Mouse (Mus musculus) heart, embryonic 15.5 days (tissue): ENCODE data around the gene Cyth3. TPM values are rescaled to one million over a fixed set of nuclear protein-coding genes. Genes with fewer than 3 reads are reported as not detected.

Experiments used
- ATAC-seq: fragments of 200-750 bp; cut with Nextera tagmentation; replicated peaks from 2 replicates; pipeline ENCODE4 v1.8.0; 2017; ENCODE audit warnings: low read depth, moderate TSS enrichment; ENCODE audit not compliant: insufficient number of reproducible peaks, insufficient read depth, low FRiP score
- H3K27ac ChIP-seq: fragments of 300-500 bp; sonication (generic); 2 replicates; pipeline ENCODE4 v1.5.1; 2015; ENCODE audit warnings: mild to moderate bottlenecking, inconsistent platforms
- H3K27me3 ChIP-seq: fragments of 300-500 bp; sonication (generic); 2 replicates; pipeline ENCODE4 v1.6.1; 2015; ENCODE audit warnings: inconsistent platforms
- H3K36me3 ChIP-seq: fragments of 300-500 bp; sonication (generic); 2 replicates; pipeline ENCODE4 v1.6.1; 2015; ENCODE audit warnings: mild to moderate bottlenecking, inconsistent platforms
- H3K4me1 ChIP-seq: fragments of 300-500 bp; sonication (generic); replicated peaks from 2 replicates; pipeline ENCODE4 v1.6.1; 2015; ENCODE audit warnings: inconsistent platforms
- H3K4me2 ChIP-seq: fragments of 300-500 bp; sonication (generic); 2 replicates; pipeline ENCODE4 v1.6.1; 2015; ENCODE audit warnings: inconsistent platforms, mild to moderate bottlenecking, moderate library complexity
- H3K4me3 ChIP-seq: fragments of 300-500 bp; sonication (generic); 2 replicates; pipeline ENCODE4 v1.5.1; 2015; ENCODE audit warnings: mild to moderate bottlenecking, inconsistent platforms
- H3K9ac ChIP-seq: fragments of 300-500 bp; sonication (generic); 2 replicates; pipeline ENCODE4 v1.6.1; 2015; ENCODE audit warnings: mild to moderate bottlenecking, inconsistent platforms
- H3K9me3 ChIP-seq: fragments of 300-500 bp; sonication (generic); replicated peaks from 2 replicates; pipeline ENCODE4 v1.6.1; 2016; ENCODE audit warnings: inconsistent platforms
- WGBS: fragments of 180-500 bp; shearing (Covaris S2); methylation state at CpG from one replicate; pipeline ENCODE4 v1.1.7; 2015; ENCODE audit warnings: mixed read lengths; 5-methylcytosine and 5-hydroxymethylcytosine counted together
- polyA plus RNA-seq: library from polyadenylated mRNA; unstranded; fragments of >200 nt; fragmentation: Nextera tagmentation; extraction: Ambion mirVana; gene quantifications from 2 replicates; pipeline ENCODE4 v1.2.1, GENCODE M21; 2015

Cyth3 gene
- polyA plus RNA-seq, 1 experiment from 2014 or later: 49.9 TPM

- Histone ChIP-seq H3K9me3 (no peaks in the 10 kb centered on the region), H3K27ac (peak overlapping the region; percentile 25; the same call in 1 of the 2 replicates), H3K4me1 (peaks cover 46% of the 10 kb centered on the region), H3K27me3 (no peaks in the 10 kb centered on the region), H3K4me3 (no peak overlapping the region), H3K4me2 (no peak overlapping the region), H3K36me3 (no peaks in the 10 kb centered on the region; the same call in 1 of the 2 replicates), H3K9ac (no peak overlapping the region)
- WGBS: 75% methylated on average over 8 of the region's 8 CpGs
- no peak for ATAC-seq
Observed at GRCm38 (mm10) chr5:143651855-143652631, 29.8 kb downstream of the Cyth3 start.

GRCm38 (mm10) chr5:143653497-143653896, 31.2 kb downstream of the Cyth3 start:
- Histone ChIP-seq H3K27ac (peak overlapping the region; percentile 72), H3K9me3 (no peaks in the 10 kb centered on the region), H3K4me3 (no peak overlapping the region), H3K27me3 (no peaks in the 10 kb centered on the region), H3K9ac (no peak overlapping the region), H3K4me1 (peaks cover 51% of the 10 kb centered on the region), H3K4me2 (no peak overlapping the region), H3K36me3 (no peaks in the 10 kb centered on the region; the same call in 1 of the 2 replicates)
- no peak for ATAC-seq
- WGBS: 74% methylated on average over 5 of the region's 5 CpGs

- H3K4me3 ChIP-seq: no peak overlapping the region
- ATAC-seq: peak; percentile 45
- H3K9me3 ChIP-seq: no peaks in the 10 kb centered on the region
- no peak overlapping the region for H3K9ac ChIP-seq
- H3K27me3 ChIP-seq: no peaks in the 10 kb centered on the region
- peak overlapping the region; percentile 72 for H3K27ac ChIP-seq
- no peak overlapping the region for H3K4me2 ChIP-seq
- H3K4me1 ChIP-seq: peaks cover 56% of the 10 kb centered on the region
- H3K36me3 ChIP-seq: no peaks in the 10 kb centered on the region; the same call in 1 of the 2 replicates
- 17% methylated on average over 7 of the region's 7 CpGs for WGBS
Observed at GRCm38 (mm10) chr5:143654670-143655510, 32.6 kb downstream of the Cyth3 start.

GRCm38 (mm10) chr5:143655511-143655943, 33.3 kb downstream of the Cyth3 start:
- Histone ChIP-seq H3K4me2 (no peak overlapping the region), H3K9me3 (no peaks in the 10 kb centered on the region), H3K4me3 (no peak overlapping the region), H3K4me1 (peaks cover 56% of the 10 kb centered on the region), H3K36me3 (no peaks in the 10 kb centered on the region; the same call in 1 of the 2 replicates), H3K27me3 (no peaks in the 10 kb centered on the region), H3K27ac (peak overlapping the region; percentile 72), H3K9ac (no peak overlapping the region)
- ATAC-seq: no peak
- 47% methylated on average over 4 of the region's 4 CpGs for WGBS

- peaks cover 55% of the 10 kb centered on the region for H3K4me1 ChIP-seq
- no peak for ATAC-seq
Observed at GRCm38 (mm10) chr5:143656708-143657245, 34.5 kb downstream of the Cyth3 start.

GRCm38 (mm10) chr5:143659021-143659523, 36.8 kb downstream of the Cyth3 start:
- H3K9me3 ChIP-seq: no peaks in the 10 kb centered on the region
- WGBS: 75% methylated on average over 8 of the region's 8 CpGs
- ATAC-seq: no peak
- no peak overlapping the region for H3K4me2 ChIP-seq
- no peak overlapping the region for H3K4me3 ChIP-seq
- no peaks in the 10 kb centered on the region for H3K27me3 ChIP-seq
- no peaks in the 10 kb centered on the region for H3K36me3 ChIP-seq
- no peak overlapping the region for H3K27ac ChIP-seq
- peaks cover 59% of the 10 kb centered on the region for H3K4me1 ChIP-seq
- H3K9ac ChIP-seq: no peak overlapping the region

More at GRCm38 (mm10) chr5:143656708-143657245, 34.5 kb downstream of the Cyth3 start:
- Histone ChIP-seq H3K4me3 (no peak overlapping the region), H3K27me3 (no peaks in the 10 kb centered on the region), H3K4me2 (peak overlapping the region; percentile 8; the same call in 1 of the 2 replicates), H3K36me3 (no peaks in the 10 kb centered on the region), H3K9ac (no peak overlapping the region), H3K9me3 (no peaks in the 10 kb centered on the region), H3K27ac (peak overlapping the region; percentile 72)
- 22% methylated on average over 2 of the region's 2 CpGs for WGBS

- no peak for ATAC-seq
- no peaks in the 10 kb centered on the region for H3K27me3 ChIP-seq
- no peak overlapping the region for H3K4me2 ChIP-seq
- no peaks in the 10 kb centered on the region for H3K36me3 ChIP-seq
- 0 out of 2 replicates have a peak overlapping the region, but pooled peaks have one; percentile 48 for H3K27ac ChIP-seq
- WGBS: 41% methylated on average over 7 of the region's 7 CpGs
- peaks cover 50% of the 10 kb centered on the region for H3K4me1 ChIP-seq
- no peaks in the 10 kb centered on the region for H3K9me3 ChIP-seq
- H3K9ac ChIP-seq: 0 out of 2 replicates have a peak overlapping the region, but pooled peaks have one; percentile 16
- no peak overlapping the region for H3K4me3 ChIP-seq
Observed at GRCm38 (mm10) chr5:143663074-143663687, 40.9 kb downstream of the Cyth3 start.

- 62% methylated on average over 2 of the region's 2 CpGs for WGBS
- H3K4me1 ChIP-seq: peaks cover 57% of the 10 kb centered on the region
- H3K27me3 ChIP-seq: no peaks in the 10 kb centered on the region
- no peak overlapping the region for H3K4me3 ChIP-seq
- ATAC-seq: no peak
- no peak overlapping the region for H3K4me2 ChIP-seq
- no peaks in the 10 kb centered on the region for H3K9me3 ChIP-seq
- no peaks in the 10 kb centered on the region for H3K36me3 ChIP-seq
- no peak overlapping the region for H3K9ac ChIP-seq
- H3K27ac ChIP-seq: 0 out of 2 replicates have a peak overlapping the region, but pooled peaks have one; percentile 20
Observed at GRCm38 (mm10) chr5:143665561-143665960, 43.3 kb downstream of the Cyth3 start.

GRCm38 (mm10) chr5:143666015-143666414, 43.8 kb downstream of the Cyth3 start:
- H3K4me1 ChIP-seq: peaks cover 57% of the 10 kb centered on the region
- 63% methylated on average over 1 of the region's 1 CpGs for WGBS
- H3K27me3 ChIP-seq: no peaks in the 10 kb centered on the region
- no peak overlapping the region for H3K4me2 ChIP-seq
- H3K4me3 ChIP-seq: no peak overlapping the region
- no peak overlapping the region for H3K27ac ChIP-seq
- ATAC-seq: no peak
- H3K9ac ChIP-seq: no peak overlapping the region
- H3K9me3 ChIP-seq: no peaks in the 10 kb centered on the region
- no peaks in the 10 kb centered on the region for H3K36me3 ChIP-seq

- Histone ChIP-seq H3K27me3 (no peaks in the 10 kb centered on the region), H3K36me3 (no peaks in the 10 kb centered on the region), H3K4me2 (no peak overlapping the region), H3K27ac (peak overlapping the region; percentile 91), H3K9me3 (no peaks in the 10 kb centered on the region), H3K9ac (no peak overlapping the region), H3K4me1 (peaks cover 43% of the 10 kb centered on the region), H3K4me3 (no peak overlapping the region)
- ATAC-seq: peak; percentile 89
- WGBS: 42% methylated on average over 2 of the region's 2 CpGs
Observed at GRCm38 (mm10) chr5:143668884-143669283, 46.6 kb downstream of the Cyth3 start.
